Mouse (Mus musculus) gastrocnemius, adult 2 months (tissue): ENCODE results near the gene Foxp1. TPM values are rescaled to one million over a fixed set of nuclear protein-coding genes. Genes with fewer than 3 reads are reported as not detected.

Experiments
- DNase-seq: peaks from one replicate; pipeline ENCODE4 v3.0.0; 2022
- H3K27ac ChIP-seq: fragments of 200-600 bp; 2 replicates; pipeline ENCODE4 v1.8.1; 2022; ENCODE audit warnings: mild to moderate bottlenecking
- H3K4me3 ChIP-seq: fragments of 200-600 bp; 2 replicates; pipeline ENCODE4 v1.8.1; 2022; ENCODE audit warnings: mild to moderate bottlenecking, moderate library complexity
- CTCF ChIP-seq: fragments of 200-600 bp; IDR thresholded peaks from 2 replicates; pipeline ENCODE4 v1.8.1; 2022; ENCODE audit warnings: antibody characterized with exemption, mild to moderate bottlenecking, moderate library complexity
- intact Hi-C: fragments of 180-260 bp; cut with DNase I; formaldehyde crosslinking; loops from one replicate; pipeline ENCODE4 v1.15.1; 2025
- total RNA-seq, 2 experiments: library from RNA; stranded (reverse); gene quantifications; 2 replicates each; pipeline ENCODE4 v1.2.3; 2021

The Foxp1 gene
- total RNA-seq, 2 experiments from 2014 or later, result 17.4 to 20.9 TPM

DNA sequence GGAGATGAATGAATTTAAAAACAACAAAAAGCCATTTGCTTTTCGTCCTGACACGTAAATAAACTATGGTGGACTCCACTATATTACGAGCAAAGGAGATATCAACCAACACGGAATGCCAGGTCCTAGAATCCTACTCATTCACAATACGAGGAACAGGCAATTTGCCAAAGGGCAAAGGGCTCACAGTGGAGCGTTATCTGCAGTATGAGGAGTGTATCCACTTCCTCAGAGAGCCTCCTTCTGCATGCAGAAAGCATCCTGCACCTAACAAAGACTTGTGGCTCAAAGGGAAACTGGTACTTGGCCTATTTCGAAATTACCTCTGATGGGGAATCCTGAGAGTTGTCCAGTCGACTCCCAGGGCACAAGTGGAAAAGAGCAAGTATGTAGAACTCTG, 328.8 kb downstream of the Foxp1 start:
- Histone ChIP-seq H3K27ac (no peak overlapping the region), H3K4me3 (no peak overlapping the region)
- no peak for DNase-seq
- intact Hi-C loops, result no loop called here
- TF ChIP-seq CTCF, result no peak

DNA sequence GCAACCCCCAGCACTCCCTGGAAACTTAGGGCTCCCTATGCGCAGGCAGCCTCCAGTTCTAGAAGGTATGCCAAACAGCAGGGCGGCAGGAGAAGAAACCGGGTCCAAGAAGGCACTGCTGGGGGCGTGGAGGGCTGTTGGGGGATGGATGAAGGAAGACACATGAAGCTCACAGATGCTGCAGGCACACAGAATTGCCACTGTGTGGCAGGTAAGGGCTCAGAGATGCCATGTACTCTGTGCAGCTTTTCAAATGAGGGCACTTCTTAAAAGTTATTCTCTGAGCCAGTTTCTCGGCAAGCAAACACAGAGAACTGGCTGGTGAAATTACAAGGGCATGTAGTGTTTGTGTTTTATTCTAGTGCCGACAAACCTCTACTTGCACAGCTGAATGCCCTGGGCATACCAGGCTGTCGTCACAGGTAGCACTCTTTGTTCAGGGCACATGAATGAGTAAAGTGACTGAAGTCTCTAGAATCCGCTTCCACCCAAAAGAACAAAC, 330.8 kb downstream of the Foxp1 start:
- DNase-seq, result no peak
- Histone ChIP-seq H3K27ac (no peak overlapping the region), H3K4me3 (no peak overlapping the region)
- intact Hi-C loops, result no loop called here
- TF ChIP-seq CTCF, result no peak

DNA sequence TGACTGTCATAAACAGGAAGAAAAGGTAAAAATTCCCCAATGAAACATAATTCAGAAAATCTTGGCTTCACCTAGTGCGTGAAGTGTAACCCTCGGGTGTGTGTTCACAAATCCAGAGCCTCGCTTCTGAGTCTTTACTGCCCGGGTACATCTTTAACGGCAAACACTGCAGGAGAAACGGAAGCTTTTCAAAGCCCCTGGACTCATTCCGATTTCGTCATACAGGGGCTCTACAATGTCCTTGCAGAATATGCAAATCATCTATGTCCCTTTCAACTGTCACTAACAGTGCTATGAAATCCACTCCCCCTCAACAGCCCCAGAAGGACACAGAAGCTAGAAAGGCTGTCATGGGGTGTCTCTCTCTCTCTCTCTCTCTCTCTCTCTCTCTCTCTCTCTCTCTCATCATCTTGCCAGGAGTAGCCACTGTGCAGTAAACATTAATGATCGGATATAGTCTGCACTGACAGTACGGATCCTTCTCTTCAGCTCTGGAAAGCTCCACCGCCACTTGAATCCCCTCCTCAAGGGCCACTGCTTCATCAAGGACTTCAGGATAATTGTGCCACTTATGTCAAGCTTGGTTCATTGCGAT, 331.4 kb downstream of the Foxp1 start:
- no peak for TF ChIP-seq CTCF
- intact Hi-C loops, result no loop called here
- no peak for DNase-seq
- Histone ChIP-seq H3K4me3 (no peak overlapping the region), H3K27ac (no peak overlapping the region)

DNA sequence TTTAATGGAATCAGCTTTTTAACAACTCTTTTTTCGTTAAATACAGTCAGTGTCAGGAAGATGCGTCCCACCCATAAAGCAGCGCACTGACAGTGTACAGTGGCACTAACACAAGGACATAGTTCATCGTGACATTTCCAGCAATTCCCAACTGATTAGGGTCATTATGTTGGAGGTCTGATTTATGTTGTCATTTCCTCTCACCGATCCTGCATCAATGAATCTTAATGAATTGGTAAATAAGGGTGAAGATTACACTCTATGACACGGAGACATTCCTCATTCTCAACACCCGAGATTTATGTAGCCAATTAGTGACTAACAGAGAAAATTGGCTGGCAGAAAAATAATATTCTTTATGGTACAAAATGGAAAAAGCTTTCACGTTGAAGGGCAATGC, 332.6 kb downstream of the Foxp1 start:
- no peak overlapping the region for H3K4me3 ChIP-seq
- intact Hi-C loops, result no loop called here
- TF ChIP-seq CTCF, result no peak
- DNase-seq, result no peak
- no peak overlapping the region for H3K27ac ChIP-seq

DNA sequence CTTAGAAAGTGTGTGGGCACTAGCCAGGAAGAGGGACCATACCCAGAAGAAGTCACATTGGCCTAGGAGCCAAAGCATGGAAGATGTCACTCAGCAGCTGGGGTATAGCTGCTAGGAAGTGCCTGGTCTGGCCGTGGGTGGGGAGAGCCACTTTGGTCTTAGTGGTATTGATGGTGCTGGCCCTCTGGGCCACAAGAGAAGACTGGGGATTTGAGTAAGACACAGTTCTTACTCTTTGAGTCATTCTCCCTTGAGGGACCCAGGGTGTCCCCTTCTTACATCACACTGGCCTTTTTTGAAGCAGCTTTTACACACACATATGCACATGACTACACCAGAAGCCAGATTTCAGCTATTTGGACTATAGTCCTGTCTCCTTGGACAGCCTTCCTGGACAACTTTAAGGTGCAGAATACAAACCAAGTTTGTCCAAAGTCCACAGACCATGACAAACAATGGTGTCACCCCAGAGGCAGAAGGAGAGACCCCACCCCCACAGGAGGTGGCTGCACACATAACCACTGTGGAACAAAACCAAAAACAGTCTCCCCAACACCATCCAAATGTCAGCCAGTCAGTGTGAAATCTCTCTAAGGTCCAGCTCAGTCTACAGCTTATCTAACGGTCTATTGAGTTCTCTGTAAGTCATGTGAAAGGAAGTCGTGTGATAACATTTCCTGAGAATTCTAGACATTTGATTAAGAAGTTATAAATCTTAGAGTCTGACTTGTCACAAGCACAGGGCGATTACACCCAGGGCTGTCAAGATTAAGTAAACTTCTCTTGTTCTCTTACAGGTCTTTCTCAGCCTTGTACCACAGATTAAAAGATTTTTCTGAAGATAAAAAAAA, 333.9 kb downstream of the Foxp1 start:
- no peak overlapping the region for H3K4me3 ChIP-seq
- intact Hi-C loops, result no loop called here
- DNase-seq, result no peak
- H3K27ac ChIP-seq, result no peak overlapping the region
- TF ChIP-seq CTCF, result no peak

DNA sequence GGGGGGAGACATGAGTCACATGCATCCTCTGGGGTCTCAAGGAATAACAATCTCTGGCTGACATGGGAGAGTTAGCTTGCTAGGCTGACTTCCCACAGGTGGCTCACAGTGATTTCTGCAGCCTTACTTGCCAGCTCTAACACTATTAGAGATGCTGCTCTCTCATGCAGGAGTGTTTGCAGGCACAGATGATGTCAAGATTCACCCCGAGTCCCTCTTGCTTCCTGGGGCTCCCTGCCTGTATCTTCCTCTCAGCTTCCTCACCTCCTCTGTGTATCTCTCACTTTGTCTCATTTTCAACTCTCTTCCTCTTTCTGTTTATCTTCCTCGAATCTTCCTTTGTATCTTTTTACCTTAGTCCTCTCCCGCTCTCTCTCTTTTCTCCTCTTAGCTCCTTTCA, 334.6 kb downstream of the Foxp1 start:
- no peak for DNase-seq
- Histone ChIP-seq H3K4me3 (no peak overlapping the region), H3K27ac (no peak overlapping the region)
- intact Hi-C loops, result no loop called here
- no peak for TF ChIP-seq CTCF

DNA sequence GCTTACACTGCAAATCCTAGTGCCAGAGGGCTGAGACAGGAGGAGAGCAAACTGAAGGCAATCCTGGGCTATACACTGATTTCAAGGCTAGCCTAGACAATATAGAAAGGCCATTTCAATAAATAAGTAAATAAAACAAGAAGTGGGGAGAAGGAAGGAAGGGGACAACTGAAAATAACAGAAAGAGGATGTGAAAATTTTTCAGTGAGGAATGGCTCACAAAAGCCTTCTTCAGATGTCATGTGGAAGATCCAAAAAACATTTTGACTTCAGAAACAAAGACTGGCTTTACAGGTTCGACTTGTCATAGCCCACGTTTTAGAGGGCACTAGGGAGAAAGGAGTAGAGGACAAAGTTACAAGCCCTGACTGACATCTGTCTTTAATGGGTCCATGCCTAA, 335.1 kb downstream of the Foxp1 start:
- no peak overlapping the region for H3K4me3 ChIP-seq
- DNase-seq, result no peak
- H3K27ac ChIP-seq, result no peak overlapping the region
- TF ChIP-seq CTCF, result no peak
- intact Hi-C loops, result no loop called here

DNA sequence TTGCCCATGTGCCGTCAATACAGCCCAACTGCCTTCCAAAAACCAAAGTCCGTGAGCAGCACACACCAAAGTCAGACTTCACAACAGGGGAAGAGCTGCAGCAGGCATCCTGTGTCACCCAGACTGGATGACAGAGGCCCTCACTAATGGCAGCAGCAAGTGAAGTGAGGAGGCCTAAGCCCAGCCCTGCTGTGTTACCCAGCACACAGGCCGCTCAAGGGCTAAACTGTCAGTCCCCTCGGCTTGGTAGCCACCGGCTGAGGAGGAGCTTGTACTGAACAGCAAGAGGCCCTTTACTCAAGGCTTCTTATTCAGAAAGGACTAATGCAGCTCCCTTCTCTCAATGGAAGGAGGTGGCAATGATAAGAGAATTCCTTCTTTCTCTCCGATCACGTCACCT, 336.0 kb downstream of the Foxp1 start:
- H3K4me3 ChIP-seq, result no peak overlapping the region
- H3K27ac ChIP-seq, result no peak overlapping the region
- intact Hi-C loops, result no loop called here
- TF ChIP-seq CTCF, result no peak
- DNase-seq, result no peak

DNA sequence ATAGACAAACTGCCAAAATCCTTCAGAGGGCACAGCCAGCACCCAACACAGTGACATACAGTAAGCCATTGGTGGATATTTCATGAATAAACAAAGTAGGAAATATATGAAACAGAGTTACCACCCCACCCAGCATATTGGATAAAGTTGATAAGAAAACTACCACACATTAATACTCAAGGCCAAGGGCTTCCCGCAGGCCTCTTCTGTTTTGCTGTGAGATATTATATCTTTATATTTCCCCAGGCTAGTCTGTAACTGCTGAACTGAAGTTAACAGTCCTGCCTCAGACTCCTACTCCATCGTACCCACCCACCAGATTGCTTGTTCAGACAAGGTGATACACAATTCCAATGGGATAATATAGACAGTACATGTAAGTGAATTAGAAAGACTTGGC, 336.7 kb downstream of the Foxp1 start:
- Histone ChIP-seq H3K4me3 (no peak overlapping the region), H3K27ac (no peak overlapping the region)
- no peak for DNase-seq
- intact Hi-C loops, result no loop called here
- no peak for TF ChIP-seq CTCF

DNA sequence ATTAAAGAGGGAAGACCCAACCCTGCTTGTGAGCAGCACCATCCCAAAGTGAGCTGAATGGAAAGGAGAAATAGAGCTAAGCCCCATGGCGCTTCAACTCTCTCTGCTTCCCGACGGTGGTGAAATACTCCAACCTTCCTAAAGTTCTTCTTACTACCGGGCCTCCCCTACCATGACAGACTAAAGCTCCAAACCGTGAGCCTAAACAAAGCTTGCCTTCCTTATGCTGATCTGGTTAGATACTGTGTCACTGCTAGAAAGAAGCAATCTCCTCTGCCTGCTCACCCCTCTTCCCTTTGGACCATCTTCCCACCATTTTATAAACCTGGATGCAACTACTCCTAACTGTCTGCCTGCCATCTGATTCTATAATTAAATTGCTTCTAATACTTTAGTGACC, 338.5 kb downstream of the Foxp1 start:
- intact Hi-C loops, result no loop called here
- no peak overlapping the region for H3K4me3 ChIP-seq
- DNase-seq, result no peak
- TF ChIP-seq CTCF, result no peak
- H3K27ac ChIP-seq, result no peak overlapping the region

DNA sequence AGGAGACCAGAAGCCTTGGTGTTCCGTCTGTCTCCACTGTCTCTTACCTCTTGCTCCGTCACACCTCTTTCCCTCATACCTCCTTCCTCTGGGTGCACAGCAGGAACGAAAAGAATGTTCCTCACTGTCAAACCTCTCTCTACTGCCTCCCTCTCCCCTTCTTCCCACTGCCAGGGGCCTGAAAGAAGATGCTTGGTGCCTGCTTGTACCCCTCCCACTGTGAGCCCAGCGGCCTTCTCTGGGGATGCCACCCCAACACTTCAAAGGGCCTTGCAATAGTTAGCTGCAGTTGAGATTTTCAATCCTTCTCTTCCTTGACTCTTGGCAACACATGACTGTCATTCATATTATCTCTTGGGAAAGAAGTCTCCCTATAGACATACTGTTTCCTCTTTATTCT, 339.7 kb downstream of the Foxp1 start:
- no peak for DNase-seq
- TF ChIP-seq CTCF, result no peak
- H3K27ac ChIP-seq, result no peak overlapping the region
- intact Hi-C loops, result no loop called here
- H3K4me3 ChIP-seq, result no peak overlapping the region

DNA sequence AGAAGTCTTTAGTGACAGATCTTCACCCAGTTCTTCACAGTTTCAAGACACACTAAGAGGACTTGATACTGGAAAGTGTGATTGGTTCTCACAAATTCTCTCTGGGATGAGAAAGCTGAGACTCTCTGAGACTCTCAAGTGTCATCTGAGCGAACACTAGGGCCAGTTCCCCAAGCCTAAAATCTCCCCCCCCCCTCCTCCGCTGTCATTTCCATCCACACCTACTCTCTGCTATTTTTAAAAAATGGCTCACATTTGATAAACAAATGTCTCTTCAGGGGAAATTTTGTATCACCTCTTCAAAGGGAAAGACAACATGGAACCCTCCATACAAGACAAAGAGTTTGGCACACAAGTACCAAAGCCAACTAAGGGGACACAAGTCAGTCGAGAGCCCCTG, 346.3 kb downstream of the Foxp1 start:
- intact Hi-C loops, result no loop called here
- no peak for DNase-seq
- TF ChIP-seq CTCF, result no peak
- H3K4me3 ChIP-seq, result no peak overlapping the region
- H3K27ac ChIP-seq, result no peak overlapping the region

DNA sequence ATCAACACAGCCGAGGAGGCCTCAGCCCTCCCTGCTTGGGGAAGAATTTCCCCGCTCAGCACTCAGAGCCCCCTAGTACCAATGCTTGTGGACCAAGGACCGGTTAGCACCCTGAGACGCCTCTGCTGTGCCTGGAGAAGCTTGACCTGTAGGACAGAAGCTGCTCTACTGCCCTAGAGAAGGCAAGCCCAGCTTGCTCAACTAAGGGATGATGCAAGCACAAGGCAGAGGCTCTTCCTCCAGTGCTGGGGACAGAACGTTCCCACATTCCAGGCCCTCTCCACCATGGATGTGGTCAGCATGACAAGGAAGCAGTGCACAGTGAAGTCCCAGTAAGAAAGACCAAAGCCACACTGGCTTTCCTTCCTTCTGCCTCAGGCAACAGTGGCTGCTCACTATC, 347.1 kb downstream of the Foxp1 start:
- peak; percentile 54 for DNase-seq
- H3K4me3 ChIP-seq, result no peak overlapping the region

DNA sequence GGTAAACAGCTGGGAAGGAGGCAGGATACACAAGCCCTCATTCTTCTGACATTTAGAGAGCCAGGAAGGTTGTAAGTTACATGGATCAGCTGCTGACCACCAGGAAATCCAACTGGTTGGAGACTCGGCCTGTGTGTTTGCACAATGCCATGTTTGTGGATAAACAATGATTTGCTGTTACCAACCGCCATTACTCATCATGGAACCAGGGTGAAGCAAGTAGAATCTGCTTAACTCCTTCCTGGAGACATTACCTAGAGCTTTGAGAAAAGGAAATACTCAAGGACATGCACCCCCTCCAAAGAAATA, 348.7 kb downstream of the Foxp1 start:
- no peak for DNase-seq
- intact Hi-C loops, result no loop called here
- no peak overlapping the region for H3K27ac ChIP-seq

More for the DNA sequence above, 347.1 kb downstream of the Foxp1 start:
- H3K27ac ChIP-seq, result peak overlapping the region; percentile 6; the same call in 1 of the 2 replicates
- intact Hi-C loops, result no loop called here
- no peak for TF ChIP-seq CTCF

More for the DNA sequence above, 348.7 kb downstream of the Foxp1 start:
- TF ChIP-seq CTCF, result no peak
- H3K4me3 ChIP-seq, result no peak overlapping the region
